Mouse (Mus musculus) left cerebral cortex, postnatal 25 days (tissue): Measurements from ENCODE around the gene Med24. TPM values are rescaled to one million over a fixed set of nuclear protein-coding genes. Genes with fewer than 3 reads are reported as not detected.
A peak's percentile ranks its signal among the peaks of the same experiment; 100 is the strongest.
"Not testable (repeated sequence)": the region's sequence is repeated elsewhere in the genome, so short reads cannot be mapped to it uniquely, and the experiment has no call there.

Experiments
- DNase-seq, 2 experiments: peaks; one replicate each; pipeline ENCODE4 v3.0.0; 2022; ENCODE audit warnings: low spot score in 2 of 2, mixed read lengths in 1 of 2
- intact Hi-C: fragments of 180-260 bp; cut with DNase I; formaldehyde crosslinking; loops from one replicate; pipeline ENCODE4 v1.15.1; 2025
- total RNA-seq, 2 experiments: library from RNA; stranded (reverse); gene quantifications; 2 replicates each; pipeline ENCODE4 v1.2.3; 2021

Gene Med24
- total RNA-seq, 2 experiments from 2014 or later: 116 to 131 TPM

DNA sequence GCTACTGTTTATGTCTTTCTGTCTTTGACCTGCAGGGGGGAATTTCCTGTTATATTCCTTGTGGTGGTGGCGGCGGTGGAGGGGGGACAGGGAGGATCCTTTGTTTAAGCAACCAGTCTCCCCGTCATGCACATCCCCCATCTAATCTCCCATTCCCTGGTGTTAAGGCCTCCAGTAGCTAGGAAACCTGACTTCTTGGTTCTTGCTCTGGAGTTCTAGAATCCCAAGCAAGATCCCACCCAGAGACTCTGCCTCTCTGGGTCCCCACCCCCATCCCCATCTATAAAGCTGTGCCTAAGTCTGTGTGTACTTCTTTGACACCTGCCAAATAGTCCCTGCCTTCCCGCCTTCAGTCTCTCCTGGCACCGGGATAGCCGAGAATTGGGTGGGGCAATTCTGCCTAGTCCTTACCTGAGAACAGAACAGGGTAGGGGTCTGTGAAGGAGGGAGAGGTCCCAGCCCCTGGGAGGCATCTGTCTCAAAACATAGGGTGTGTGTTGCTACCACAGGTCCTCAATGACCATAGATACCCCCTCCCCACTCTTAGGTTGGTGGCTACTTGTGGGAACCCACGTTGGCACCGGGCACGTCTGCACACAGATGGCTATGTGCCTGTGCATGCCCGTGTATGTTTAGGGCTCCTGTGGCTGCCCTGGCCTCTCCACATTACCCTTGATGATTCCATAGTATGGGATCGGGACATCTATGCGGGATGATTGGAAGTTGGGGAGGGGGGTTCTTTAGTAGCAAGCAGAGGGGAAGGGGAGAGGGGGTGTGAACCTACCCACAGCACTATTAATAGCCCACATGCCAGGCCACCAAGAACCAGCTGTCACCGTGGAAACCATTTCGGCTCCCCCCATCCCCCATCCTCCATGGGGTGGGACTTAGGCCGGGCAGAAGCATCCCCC is 19.5 kb upstream of the Med24 start:
- intact Hi-C loops: no loop called here
- peak in 1 of 2 experiments; percentile 27 for DNase-seq

DNA sequence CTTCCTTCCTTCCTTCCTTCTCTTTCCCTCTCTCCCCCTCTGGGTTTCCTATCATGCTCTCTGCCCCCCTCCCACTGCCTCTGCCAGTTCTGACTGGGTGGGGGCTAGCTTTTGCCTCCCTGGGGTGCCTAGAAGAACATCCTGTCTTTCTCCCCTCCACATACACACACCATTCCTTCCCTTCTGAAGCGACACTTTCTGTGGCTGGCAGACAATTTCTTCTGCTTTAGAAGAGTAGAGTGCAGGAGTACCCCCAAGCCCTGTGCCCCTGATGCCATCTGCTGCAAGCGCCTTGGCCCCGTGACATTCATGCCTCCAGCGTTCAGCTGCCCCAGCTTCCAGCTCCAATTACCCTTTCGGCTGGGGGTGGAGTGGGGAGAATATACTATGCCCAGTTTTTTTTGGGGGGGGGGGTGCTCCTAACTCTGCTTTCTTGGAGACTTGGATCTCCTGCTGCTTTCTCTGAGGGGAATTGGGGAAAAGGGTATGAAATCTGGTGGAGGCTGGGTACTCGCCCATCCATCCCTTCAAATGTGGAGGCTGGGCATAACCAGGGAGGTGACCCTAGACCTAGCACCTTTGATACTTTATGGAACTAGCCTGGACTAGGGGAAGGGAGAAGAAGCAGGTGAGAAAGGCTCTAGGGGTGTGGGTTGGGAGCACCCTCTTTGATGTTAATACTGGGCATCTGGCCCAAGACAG is 18.7 kb upstream of the Med24 start:
- DNase-seq: peak; percentile 24 to 47
- intact Hi-C loops: loop anchor here (1.0 kb wide), 1 partner anchor 35 kb away; no protein-coding TSS in a partner anchor

DNA sequence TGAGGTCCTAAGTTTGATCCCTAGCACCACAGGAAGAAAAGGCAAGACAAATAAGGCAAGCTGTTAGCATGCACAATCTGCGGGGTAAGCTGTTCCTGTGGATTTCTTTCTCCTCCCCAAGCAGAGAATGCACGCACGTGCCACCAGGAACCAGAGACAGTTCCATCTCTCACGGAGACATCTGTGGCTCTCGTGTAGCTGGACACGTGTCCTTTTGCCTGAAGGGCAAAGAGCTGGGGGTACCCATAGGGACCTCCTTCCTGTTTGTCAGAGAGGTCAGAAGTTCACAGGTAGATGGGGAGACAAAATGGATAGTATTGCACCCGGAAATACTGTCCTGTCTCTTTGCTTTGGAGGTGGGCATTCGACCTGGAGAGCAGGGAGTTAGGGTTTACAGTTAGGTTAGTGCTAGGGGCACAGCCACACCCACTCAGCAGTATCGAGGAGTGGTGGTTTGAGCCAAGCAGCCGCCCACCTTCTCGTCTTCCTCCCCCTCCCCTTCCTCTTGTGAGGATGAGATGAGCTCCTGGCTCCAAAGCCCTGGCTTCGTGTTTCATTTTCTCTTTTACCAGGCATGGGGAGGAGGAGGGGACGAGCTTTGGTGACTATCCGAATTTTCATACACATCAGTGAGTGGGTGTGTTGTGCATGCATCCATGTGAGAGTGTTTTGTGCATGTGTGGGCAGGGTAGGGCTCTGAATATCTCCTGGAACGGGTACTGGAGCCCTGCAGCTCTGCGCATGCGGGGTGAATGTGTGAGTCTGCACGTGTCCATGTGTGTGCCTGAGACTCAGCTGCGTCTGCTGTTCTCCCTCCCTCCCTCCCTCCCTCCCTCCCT is 17.8 kb upstream of the Med24 start:
- DNase-seq: peak; percentile 94 to 99
- intact Hi-C loops: loop anchor here (1.0 kb wide), 1 partner anchor 36 kb away; no protein-coding TSS in a partner anchor

DNA sequence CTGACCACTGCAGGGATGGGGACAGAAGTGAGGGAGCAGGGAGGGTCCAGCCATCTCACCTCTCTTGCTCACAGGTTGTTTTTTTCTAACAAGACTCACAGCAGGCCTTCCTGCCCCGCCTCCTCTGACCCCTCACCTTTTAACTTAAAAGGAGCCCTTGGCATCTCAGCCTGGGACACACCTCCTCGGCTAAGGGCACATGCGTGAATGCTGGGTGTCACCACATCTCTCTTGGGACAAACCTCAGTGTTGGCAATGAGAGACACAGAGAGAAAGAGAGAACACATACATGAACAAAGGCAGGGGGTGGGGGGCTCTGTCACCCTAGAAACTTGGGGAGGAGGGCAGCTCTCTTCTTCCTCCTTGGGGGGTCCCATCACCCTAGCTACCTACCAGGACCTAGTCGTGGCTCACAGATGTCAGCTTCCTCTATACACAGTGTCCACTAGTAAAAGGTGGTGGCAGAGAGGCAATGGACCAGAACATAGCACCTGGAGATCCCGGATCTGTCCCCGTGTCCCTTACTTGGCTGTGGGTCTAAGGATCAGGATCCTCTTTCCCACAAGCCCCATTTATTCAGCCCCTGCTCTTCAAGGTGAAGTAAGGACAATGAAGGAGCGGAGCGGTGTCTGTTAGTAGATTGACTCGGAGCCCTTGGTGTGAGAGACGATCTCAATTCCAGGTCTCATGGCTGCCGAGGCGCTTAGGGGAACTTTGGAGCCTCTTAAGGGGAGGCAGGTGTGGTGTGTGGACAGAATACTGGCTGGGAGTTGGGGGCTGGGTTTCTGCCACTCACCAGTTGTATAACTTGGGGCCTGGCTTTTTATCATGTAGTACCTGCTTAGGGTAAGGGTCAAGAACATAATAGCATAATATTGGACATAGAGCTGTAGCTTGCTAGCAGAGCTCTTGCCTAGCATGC is 17.0 kb upstream of the Med24 start:
- intact Hi-C loops: no loop called here
- no peak for DNase-seq

DNA sequence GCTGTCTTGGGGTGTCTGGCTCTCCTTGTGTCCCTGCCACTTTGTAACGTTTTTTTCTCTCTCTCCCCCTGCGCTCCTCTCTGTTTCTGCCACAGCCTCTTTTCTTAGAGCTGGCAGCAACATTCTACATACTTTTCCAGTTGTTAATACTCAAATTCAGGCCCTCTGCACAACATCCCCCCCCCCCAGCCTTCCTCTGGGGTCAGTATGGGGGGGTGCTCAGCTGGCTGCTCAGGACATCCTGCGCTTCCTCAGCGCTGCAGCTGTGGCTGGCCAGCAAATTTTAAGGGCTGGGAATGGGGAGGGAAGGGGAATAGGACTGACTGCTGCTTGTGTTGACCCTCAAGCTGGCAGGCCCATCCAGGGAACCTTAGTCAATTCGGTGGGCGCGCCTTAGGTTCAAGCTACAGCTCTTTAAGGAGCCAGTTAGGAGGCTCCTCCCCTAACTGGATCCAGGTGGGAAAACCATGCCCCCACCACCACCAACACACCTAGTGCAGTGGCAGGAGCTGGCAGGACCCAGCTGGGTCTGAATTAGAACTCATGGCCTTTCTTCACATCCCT is 15.3 kb upstream of the Med24 start:
- no peak for DNase-seq
- intact Hi-C loops: no loop called here

DNA sequence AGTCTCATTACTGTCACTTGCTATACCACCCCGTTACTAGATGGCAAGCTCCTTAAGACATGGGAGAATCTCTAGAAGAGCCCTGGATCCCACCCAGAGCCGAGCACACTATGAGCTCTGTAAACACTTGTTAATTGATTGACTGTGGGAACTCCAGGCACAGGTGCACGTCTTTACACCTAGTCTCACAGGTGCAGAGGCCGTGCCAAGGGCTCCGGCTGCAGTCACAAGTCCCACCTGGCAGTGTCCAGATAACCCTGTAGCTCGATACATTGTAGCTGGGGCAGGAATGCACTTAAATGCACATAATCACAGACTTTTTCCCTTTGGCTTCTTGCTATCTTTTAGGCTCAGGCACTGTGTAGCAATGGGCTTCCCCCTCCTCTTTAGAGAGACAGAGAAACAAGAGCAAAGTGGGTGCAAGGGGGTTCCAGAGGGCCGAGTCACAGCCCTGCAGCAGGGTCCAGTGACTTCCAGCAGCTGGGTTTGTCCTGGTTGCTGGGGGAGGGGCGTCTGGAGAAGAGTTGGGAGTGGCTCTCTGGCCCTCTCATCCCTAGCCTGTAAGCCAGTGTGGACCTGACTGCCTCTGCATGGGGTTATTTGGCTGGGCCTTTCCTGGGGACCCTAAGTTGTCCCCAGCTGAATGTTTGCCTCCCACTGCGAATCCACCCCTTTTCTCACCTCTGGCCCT is 14.6 kb upstream of the Med24 start:
- peak; percentile 37 to 50 for DNase-seq
- intact Hi-C loops: no loop called here

DNA sequence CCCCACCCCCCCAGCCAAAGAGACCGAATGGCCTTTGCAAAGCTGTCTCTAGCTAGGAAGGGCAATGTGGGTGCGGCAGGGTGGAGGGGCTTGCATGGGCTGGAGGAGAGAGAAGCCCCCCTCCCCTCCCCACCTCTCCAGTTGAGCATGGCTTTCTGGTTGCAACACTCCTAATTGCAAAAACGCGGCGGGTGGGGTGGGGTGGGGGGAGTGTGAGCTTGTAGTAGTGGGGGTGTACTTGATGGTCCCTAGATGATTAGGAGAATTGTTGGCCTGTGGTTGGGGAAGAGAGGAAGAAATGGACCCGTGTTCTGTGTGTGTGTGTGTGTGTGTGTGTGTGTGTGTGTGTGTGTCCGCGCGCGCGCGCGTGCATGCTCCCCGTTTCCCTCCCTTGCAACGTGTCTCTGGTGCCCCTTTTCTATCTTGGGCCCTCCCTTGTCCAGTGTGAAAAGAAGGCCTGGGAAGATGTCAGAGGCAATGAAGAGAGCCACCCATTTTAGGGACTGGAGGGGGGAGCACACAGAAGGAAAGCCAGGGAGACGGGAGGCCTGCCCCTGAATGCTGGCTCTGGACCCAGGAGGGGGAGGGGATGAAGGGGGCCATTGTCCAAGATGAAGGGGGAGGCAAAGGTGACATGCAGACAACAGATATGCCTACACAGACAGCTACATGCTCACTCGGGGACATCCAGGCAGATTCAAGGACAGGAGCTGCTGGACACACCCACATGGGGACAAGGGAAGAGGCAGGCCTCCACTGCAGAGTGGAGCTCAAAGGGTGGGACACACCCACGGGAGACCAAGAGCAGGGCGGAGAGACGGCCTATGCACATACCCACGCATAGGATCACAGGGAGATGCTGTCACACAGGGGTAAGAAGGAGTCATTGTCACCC is 13.4 kb upstream of the Med24 start:
- peak in 1 of 2 experiments; percentile 62 for DNase-seq
- intact Hi-C loops: no loop called here

DNA sequence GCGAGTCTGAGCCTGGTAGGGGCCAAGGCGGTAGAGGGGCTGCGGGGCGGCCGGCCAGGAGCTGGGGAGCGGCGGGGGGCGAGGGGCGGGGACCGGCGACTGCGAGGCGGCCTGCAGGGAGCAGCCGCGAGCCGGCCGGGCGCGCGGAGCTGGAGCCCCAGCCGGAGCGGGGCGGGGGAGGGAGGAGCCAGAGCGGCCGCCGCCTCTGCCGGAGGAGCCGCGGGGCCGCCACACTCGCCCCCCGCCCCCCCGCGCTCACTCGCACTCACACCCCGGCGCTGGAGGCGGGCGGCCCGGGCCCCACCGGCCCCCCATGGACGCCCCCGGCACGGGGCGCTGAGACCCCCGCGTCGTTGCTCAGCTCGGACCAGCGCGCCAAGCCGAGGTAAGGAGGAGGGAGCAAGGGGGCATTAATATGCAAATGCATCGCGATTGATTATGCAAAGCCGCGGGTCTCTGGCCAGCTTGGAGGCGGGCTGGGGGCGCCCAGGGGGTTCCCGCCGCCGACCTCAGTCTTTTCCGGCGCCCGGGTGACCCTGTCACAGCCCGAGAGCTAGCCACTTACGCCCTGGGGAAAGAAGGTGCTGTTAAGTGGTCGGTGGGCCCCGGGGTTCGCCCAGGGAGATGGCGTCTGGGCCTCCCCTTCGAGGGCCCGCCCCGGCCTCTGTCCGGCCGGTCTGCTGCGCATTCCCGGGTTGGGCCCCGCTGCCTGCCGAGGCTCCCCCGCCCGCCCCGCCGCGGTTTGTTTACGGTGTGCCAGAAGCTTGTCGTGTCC is 12.6 kb upstream of the Med24 start:
- intact Hi-C loops: loop anchor here (1.0 kb wide), 1 partner anchor 12 kb away; no protein-coding TSS in a partner anchor
- peak; percentile 70 to 83 for DNase-seq

DNA sequence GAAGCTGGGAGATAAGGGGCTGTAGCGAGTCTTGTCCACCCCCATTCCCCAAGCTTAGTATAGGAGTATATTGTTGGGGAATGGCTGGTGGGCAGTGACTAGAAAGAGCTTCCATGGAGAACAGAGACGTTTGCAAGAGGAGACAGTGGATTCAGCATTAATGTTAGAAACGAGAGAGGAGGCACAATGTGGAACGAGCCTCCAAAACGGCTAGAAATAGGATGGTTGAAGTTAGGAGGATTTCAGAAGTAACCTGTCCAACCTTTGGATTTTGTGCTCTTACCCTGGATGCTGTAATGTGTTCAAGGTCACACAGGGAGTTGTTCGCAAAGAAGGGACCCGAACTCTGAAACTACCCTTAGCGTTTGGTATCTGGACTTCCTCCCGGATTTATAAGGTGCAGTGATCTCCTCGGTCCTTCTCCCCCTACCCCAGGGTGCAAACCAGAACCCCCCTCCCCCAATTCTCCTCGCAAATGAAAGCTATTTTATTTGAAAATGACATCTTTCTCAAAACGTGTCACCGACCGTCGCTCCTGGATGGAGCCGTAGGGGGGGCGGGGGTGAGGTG is 11.9 kb upstream of the Med24 start:
- intact Hi-C loops: loop anchor here (1.0 kb wide), 1 partner anchor 13 kb away; no protein-coding TSS in a partner anchor
- peak; percentile 47 to 60 for DNase-seq

DNA sequence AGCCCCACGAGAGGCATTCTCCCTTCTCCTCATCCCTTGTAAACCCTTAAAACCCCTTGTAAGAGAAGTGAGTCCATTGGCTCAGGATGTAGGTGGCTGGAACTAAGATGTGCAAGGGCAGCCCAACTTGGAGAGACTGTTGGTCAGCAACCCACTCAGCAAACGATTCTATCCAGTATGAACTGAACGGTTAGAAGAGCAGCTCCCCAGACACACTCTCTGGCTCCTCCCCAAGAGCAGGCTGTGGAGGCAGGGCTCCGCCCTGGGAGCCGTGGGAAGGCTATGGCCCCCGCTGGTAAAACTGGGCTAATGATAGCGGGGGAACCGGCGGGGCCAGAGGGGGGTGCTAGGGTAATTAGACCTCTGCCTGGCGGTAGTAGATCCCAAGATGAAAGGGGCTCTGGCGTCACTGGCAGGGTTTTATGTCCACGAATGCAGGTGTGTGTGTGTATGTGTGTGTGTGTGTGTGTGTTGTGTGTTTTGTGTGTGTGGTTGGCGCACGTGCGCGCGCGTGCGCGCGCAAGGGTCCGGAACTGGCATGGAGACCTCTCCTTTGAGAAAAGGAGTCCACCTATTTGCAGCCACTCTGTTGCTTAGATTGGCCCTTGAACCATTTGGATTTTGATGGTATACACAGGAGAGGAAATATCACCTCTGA is 11.3 kb upstream of the Med24 start, which contains the start of gene Thra:
Gene Thra, plus strand, starts transcription at position 246 of the 658 bp plus-strand sequence.
- intact Hi-C loops: loop anchor here (1.0 kb wide), 1 partner anchor 14 kb away; no protein-coding TSS in a partner anchor
- peak; percentile 69 to 73 for DNase-seq

DNA sequence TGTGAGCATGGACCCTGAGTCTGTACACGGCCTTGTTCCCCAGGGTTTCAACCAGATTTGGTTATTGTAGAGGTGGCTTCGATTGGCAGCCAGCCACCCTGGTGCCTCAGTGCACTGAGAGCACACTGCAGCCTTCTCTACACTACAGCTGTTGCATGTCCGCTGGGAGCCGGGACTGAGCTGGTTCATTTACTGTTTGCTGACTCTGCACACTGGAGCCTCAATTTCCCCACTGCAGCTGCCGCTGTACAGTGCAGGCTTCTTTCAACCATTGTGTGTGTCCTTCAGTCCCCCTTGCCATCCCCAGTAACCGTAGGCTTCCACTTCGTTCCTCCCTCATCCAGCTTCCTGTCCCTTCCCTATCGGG is 10.8 kb upstream of the Med24 start:
- intact Hi-C loops: no loop called here
- DNase-seq: peak in 1 of 2 experiments; percentile 50

DNA sequence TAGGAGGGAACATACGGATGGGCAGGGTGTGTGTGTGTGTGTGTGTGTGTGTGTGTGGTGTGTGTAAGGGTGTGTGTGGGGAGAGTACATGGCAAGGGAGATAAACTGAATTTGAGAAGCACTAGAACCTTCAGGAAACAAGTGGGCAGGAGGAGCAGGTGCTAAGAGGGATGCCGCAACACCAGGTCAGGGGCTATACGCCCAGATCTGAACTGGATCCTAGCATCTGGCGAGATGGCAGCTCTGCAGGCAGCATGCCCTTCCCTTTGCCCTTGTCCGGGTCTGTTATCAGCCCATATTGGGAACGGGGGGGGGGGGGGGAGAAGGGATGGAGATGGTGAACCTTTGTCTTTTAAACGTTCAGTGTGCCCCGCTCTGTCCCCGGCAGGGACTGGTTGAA is 9.7 kb upstream of the Med24 start:
- DNase-seq: peak in 1 of 2 experiments; percentile 49
- intact Hi-C loops: no loop called here

DNA sequence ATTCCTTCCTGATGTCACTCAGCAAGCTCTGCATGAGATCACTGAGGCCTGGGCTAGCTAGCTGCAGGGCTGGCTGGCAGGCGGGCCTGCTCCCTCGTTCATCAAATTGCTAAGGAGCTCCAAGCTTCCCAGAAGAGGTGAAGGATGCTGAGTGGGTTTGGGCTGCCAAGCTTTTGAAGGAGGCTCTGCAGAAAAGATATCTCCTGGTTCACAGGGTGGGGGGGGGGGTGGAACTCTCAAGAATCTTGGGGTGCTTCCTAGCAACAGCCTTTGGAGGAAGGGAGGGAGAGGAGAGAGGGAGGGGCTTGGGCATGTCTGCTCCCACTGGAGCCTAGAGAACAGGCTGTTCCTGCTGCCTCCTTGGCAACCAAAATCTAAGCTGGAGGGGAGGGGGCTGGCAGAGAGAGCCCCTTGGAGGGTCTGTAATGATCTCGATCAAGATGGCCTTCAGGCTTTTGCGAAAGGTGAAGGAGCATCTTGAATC is 9.2 kb upstream of the Med24 start:
- peak; percentile 72 to 87 for DNase-seq
- intact Hi-C loops: no loop called here

DNA sequence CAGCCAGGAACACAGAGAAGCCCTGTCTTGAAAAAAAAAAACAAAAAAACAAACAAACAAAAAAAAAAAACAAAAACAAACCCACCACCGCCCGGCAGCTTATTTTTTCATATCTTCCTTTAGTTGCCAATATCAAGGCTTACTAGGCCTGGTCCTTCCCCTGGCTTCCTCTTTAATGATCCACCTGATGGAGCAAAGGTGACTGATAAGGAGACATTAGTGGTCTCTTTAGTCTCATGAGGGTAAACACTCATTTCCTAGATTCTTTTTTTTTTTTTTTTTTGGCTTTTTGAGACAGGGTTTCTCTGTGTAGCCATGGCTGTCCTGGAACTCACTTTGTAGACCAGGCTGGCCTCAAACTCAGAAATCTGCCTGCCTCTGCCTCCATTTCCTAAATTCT is 8.0 kb upstream of the Med24 start:
- intact Hi-C loops, DNase-seq: not testable (repeated sequence)

DNA sequence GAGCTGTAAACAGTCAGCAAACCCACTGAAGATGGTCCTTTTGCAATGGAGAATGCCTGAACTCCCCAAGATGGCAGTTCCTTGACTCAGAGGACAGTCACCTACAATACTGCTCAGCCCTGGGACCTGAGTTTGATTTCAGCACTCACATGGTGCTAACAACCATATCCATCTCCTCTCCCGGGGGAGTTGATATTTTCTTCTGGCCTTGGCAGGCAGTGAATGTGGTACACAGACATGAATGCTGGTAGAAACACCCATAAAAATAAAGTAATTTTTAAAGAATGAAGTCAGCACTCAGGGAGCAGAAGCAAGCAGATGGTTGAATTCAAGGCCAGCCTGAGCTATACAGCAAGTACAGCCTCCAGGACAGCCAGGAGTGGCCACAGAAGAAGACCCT is 6.9 kb upstream of the Med24 start:
- DNase-seq: no peak
- intact Hi-C loops: no loop called here
